Mouse (Mus musculus) T-helper 1 cell (primary cell): ENCODE measurements around the gene Ldah.

ENCODE experiments used
- in situ Hi-C: fragments of 300-600 bp; cut with MboI, MseI; formaldehyde crosslinking; loops from one replicate; pipeline ENCODE4 v1.15.1; 2025; ENCODE audit warnings: high pct_unique_total_duplicates

Ldah gene

DNA sequence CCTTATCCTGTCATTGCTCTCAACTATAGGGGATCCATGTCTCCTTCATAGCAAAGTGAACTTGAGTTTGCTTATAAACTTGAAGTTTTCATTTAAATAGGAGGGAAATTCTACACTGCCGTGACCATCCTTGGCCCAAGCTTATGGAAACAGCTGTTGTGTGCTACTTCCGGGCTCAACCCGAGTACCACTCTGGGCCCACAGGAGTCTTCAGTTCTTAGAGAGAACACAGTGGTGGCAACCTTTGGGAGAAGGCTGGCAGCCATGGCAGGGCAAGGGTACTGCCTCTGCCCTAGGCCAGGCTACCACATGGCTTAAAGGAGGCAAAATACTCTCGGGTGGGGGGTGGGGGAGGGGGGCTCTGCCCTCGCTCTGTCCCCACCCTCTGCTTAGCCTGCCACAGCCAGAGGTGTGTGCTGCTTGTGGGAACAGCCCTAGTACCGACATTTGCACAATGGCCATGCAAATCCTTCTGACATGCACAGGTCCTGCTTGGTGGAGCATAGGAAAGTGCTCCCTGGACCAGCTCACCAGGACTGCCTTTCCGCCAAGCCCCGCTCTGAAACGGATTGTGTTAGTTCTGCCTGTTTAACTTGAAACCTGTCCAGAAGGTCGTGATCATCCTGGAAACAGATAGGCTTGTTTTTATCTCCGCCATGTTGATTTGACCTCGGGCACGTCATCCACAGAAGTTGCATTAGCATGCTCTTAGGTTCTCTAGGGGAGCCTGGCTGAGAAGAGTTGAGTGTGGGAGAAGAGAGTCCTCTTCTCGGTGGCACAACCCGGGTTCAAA is 73.5 kb downstream of the Ldah start:
- in situ Hi-C loops = no loop called here

DNA sequence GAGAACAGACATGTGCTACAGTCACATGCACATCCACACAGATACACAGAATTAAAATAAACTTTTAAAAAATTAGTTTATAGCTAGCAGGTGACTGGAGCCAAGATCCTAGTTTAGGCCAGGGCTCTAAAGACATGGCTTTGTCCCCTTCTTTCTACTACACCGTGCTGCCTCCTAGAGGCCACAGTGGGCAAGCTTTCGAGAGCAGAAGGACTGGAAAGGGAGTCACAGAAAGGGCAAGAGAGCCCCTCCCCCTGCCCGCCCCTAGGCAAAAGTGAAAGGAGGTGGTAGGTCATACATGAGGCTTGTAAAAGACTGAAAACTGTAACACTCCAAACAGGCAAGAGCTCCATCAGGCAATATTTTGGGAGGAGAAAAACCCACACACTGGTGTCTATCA is 80.1 kb downstream of the Ldah start:
- in situ Hi-C loops = loop anchor here (5.0 kb wide), 2 partner anchors 56 to 231 kb away; no protein-coding TSS in a partner anchor

DNA sequence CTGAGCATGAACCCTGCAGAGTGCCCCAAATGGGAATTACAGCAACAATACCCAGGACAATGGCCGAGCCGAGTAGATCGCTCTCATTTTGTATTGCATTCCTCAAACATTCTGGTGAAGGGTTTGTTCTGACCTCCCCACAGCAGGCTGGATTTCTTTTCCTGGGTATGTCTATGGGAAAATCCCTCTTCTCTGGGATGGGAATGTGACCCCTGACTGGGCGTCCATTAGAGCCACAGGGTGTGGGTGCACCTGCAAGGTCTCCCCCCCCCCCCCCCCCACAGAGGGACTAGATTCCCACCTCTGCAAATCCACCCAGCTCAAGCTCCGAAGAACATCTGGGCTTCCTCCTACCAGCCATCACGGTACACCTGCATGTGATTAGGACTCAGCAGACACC is 81.2 kb downstream of the Ldah start:
- in situ Hi-C loops = loop anchor here (5.0 kb wide), 2 partner anchors 57 to 232 kb away; no protein-coding TSS in a partner anchor

- in situ Hi-C loops = loop anchor here (5.0 kb wide), 2 partner anchors 57 to 232 kb away; no protein-coding TSS in a partner anchor
Observed at GRCm38 (mm10) chr12:8289499-8289898, 81.6 kb downstream of the Ldah start.

GRCm38 (mm10) chr12:8291157-8291853 is 83.4 kb downstream of the Ldah start:
- in situ Hi-C loops = no loop called here

DNA sequence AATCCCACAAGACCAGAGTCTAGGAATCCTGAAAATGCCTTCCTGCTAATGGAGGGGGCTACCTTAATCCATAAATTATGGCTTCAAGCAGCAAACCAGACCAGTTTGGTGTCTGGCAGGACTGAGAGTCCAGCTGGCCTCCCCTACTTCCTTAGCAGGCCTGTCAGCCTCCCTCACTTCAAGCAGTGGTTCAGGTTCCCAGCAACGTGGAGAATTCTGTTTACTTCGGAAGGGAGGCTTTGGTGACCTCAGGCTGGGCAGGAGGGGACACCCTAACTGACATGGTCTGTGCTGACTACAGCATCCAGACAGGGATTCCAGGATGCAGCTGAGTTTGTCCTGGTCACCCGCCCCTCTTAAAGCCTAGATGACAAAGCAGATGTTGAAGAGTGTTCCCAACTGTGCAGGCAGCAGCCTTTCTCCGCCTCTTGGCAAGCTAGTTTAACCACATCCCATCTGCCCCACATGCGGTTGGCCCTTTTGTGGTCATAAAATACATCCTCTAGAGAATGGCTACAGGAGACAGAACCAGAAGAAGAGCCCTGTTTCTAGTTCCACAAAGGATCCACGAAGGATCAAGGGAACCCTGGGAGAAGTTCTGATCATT is 87.5 kb downstream of the Ldah start:
- in situ Hi-C loops = no loop called here

DNA sequence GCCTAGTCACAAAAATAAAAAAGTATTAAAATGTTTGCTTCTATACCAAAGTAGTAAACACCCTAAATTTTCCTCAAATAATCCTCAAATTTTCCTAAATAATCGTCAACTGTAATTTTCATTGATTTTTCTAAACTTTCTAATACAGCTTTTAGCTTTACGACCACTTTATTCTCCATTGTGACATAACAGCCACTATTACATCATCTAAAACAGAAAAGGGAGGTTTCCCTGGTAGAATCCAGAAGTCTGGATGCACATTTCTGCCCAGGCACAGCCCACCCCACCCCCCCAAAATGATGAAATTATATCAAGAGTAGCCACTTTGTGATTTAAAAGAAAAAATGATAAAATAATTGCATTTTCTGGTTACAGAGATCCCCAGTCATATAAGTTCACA is 88.2 kb downstream of the Ldah start:
- in situ Hi-C loops = no loop called here

DNA sequence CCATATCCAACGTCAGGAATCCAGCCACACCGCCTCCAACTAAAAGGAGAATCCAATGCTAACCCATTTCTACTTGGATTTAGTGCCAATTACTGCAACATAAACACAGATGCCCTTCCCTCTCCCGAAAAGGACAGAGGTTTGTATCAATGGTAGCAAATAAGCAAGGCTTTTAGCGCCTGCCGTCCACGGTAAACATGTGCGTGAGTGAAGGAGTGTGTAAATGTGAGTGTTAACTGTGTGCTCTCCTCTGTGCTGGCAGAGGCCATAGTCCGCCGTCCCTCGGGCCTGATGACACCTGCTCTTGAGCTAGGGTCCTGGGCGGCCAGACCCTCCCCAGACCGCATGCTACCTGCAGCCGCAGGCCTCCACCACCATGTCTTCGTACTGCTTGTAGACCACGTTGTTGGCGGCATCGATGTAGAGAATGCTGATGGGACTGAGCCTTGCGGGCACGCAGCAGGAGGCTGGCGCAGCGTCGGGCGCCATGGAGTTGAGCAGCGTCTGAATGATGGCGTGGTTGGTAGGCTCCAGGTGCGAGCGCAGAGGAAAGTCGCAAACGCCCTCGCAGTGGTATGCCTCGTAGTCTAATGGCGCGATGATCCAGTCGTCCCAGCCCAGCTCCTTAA is 89.8 kb downstream of the Ldah start:
- in situ Hi-C loops = no loop called here

DNA sequence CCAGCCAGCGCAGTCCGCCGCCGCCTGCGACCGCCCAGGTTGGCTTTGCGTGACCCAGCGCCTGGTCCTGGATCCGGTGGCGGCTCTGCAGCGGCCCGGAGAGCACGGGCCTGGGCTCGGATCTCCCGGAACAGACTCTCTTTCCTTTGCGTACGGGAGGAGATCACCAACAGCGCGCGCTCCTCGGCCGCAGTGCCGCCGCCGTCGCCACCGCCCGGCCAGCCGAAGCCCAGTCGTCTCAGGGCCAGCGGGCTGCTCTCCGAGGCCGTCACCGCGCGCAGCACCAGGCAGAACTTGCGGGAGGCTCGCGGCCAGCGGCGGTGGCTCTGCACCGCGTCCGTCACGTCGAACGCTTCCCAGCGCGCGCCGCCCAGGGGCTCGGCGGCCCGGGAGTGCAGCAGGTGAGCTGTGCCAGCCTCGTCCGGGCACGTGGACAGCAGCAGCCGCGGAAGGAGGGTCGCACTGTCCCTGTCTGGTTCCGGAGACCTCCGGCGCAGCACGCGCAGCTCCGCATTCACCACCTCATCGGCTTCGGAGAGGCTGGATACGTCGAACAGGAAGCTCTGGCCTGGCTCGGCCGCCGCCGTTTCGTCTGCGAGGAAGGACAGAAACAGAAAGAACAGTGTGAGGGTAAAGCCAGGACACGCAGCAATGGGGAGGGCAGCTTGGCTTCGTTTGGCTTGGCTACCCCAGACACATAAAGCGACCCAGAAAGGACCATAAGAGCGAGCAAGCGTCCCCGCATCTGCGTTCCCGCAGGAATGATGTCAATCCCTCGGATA is 90.6 kb downstream of the Ldah start:
- in situ Hi-C loops = no loop called here

GRCm38 (mm10) chr12:8299143-8300110 is 91.5 kb downstream of the Ldah start:
- in situ Hi-C loops = loop anchor here (10.0 kb wide), 1 partner anchor 305 kb away; no protein-coding TSS in a partner anchor

DNA sequence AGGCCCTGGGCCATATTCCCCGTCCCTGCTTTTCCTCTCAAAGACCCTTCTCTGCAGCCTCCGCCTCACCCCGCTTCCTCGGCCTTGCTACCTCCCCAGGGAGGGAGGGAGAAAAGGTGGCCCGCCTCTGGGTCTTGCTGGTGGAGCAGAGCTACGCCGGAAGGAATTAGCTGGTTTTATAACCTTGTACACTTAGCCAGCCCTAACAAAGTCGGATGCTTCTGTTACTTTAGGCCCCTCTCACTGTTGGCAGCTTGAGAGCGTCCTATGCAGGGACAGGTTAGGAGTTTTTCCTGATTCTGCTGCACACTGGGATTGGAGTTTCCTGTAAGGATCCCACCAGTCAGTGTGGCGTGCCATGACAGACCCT is 92.2 kb downstream of the Ldah start:
- in situ Hi-C loops = loop anchor here (10.0 kb wide), 1 partner anchor 305 kb away; no protein-coding TSS in a partner anchor

- in situ Hi-C loops = loop anchor here (10.0 kb wide), 1 partner anchor 306 kb away; no protein-coding TSS in a partner anchor
Observed at GRCm38 (mm10) chr12:8300521-8300920, 92.6 kb downstream of the Ldah start.

DNA sequence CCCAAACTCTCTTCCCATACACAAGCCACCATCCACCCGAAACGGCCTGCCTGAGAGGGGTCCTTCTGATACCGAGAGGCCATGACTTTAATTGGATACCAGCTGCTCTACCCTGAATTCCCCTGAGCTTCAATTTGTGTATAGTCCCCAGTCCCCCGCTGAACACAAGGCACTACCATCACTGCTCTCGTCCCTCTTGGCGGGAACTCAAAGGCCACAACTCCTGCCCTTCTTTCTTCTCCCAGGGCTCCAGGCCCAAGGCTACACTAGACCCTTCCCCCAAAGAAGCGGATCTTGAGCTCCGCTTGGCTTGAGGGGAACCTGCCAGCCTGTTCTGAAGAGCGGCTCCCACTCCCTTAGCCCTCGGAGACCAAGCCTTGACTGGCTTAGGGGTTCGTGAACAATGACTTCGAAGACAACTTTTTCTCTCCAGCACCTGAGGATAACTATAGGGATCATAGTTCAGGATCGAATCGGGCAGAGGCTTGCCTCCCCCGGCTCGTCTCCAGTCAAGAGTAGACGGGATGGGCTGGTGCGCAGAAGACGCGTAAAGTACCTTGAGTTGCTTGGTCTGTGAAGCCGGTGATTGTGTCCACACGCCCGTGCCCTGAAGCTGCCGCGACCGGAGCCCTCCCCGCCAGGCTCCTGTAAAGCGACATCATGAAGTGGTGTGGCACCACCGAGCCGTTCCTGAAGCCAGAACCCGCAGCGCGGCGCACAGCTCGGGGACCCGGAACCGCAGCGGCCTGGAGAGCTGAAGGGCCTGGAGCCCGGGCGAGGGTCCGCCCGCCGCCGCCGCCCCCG is 93.3 kb downstream of the Ldah start:
- in situ Hi-C loops = loop anchor here (10.0 kb wide), 1 partner anchor 306 kb away; no protein-coding TSS in a partner anchor

- in situ Hi-C loops = loop anchor here (10.0 kb wide), 1 partner anchor 307 kb away; no protein-coding TSS in a partner anchor
Observed at GRCm38 (mm10) chr12:8301841-8302431, 94.0 kb downstream of the Ldah start, which contains the start of gene Gdf7. Gene Gdf7, minus strand, starts transcription at chr12:8301954.

GRCm38 (mm10) chr12:8305258-8305657 is 97.4 kb downstream of the Ldah start:
- in situ Hi-C loops = loop anchor here (10.0 kb wide), 1 partner anchor 310 kb away; no protein-coding TSS in a partner anchor

DNA sequence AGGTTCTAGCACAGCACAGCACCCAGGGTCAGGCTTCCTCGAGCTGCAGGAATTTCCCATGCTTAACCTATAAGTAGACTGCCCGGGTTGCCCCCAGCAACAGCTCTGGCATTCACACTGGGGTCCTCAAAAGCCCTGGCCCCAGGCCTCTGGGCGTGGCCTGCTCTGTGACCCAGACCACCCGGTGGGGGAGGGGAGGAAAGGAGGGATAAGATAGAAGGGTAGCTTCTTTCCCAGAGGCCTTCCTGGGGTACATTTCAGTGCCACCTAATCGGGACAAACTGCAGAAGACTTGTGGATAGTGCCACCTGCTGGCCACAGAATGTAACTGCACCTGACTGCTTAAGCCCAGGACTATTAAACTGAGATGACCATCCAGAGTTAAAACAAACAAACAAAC is 98.5 kb downstream of the Ldah start:
- in situ Hi-C loops = loop anchor here (10.0 kb wide), 1 partner anchor 312 kb away; no protein-coding TSS in a partner anchor

GRCm38 (mm10) chr12:8306910-8307309 is 99.0 kb downstream of the Ldah start:
- in situ Hi-C loops = loop anchor here (10.0 kb wide), 1 partner anchor 312 kb away; no protein-coding TSS in a partner anchor

DNA sequence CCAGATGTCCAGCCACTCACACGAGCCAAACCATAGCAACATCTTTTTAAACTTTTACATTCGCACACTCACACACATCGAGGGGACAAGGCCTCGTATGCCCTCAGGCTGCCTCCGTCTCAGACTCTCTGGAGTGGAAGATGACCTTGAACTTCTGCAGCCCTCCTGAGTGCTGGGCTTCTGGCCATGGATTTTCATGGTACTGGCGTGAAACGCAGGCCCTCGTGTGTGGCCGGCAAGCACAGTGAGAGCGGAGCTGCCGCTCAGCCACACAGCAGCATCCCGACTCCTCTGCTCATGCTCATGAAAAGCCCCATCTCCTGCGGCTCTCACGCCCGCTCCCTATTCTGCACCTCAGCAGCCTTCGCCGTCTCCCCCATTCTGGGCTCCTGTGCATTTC is 103.1 kb downstream of the Ldah start:
- in situ Hi-C loops = no loop called here
